Mouse (Mus musculus) thymus, postnatal 14 days (tissue): ENCODE data around the gene Th.

Experiments
- DNase-seq: peaks from one replicate; pipeline ENCODE4 v3.0.0; 2021

Th gene

DNA sequence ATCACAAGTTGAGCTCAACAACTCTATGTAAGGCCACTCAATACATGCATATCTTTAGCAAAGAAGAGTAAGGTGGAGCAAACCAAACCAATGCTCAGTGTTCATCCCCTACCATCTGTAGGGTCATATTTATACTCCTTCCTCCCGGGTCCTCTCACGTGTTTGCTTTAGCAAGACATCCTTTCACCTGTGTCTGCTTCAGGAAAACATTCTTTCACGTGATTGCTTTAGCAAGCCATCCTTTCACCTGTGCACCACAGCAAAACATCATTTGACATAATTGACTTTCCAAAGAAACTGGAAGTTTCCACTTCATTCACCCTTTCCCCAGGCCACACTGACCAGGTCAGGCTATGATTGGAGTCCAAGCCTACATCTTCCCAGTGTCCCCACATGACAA lies at the start of gene Th:
TSS of gene Th (minus strand) at position 101 of the 400 bp plus-strand sequence.
- DNase-seq: no peak

- peak; percentile 9 for DNase-seq
Observed at GRCm38 (mm10) chr7:142968809-142969511, 38.0 kb upstream of the Th start, which contains the start of gene Ascl2. TSS of gene Ascl2 (minus strand) at chr7:142969264.

GRCm38 (mm10) chr7:142967884-142968808 lies 37.2 kb upstream of the Th start:
- DNase-seq: peak; percentile 57

- no peak for DNase-seq
Observed at GRCm38 (mm10) chr7:142967414-142967883, 36.5 kb upstream of the Th start.

- DNase-seq: no peak
Observed at GRCm38 (mm10) chr7:142959752-142960151, 28.8 kb upstream of the Th start.

DNA sequence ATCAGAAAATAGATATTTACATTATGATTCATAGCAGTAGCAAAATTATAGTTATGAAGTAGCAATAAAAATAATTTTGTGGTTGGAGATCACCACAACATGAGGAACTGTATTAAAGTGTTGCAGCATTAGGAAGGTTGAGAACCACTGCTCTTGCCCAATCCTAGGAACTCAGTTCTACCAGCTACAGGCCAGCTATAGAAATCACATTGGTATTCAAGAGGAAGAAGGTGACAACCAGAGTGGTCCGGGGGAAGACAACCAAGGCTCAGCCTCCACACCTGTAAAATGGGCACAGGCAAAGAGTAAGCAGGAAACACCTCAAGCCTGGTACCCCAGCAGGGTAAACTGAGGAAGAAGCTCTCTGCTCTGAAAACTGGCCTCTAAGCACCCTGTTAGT lies 27.9 kb upstream of the Th start:
- no peak for DNase-seq

GRCm38 (mm10) chr7:142956018-142956417 lies 25.1 kb upstream of the Th start:
- DNase-seq: no peak

DNA sequence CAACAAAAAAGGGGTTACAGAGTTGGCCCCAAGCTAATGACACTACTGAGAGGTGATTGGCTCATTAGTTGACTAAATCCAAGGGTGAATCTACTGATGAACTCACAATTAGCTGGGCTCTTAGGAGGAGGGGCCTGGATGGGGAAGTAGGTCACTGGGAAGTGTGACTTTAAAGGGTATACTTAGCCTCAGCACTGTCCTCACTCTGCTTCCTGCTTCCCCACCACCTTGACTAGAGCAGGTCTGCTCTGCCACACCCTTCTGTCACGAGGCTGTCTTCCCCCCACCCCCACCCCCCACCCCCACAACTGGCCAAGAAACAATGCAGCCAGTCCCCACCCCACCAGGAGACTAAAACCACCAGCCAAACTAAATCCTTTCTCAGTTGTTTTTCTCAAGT lies 18.6 kb upstream of the Th start:
- DNase-seq: no peak

DNA sequence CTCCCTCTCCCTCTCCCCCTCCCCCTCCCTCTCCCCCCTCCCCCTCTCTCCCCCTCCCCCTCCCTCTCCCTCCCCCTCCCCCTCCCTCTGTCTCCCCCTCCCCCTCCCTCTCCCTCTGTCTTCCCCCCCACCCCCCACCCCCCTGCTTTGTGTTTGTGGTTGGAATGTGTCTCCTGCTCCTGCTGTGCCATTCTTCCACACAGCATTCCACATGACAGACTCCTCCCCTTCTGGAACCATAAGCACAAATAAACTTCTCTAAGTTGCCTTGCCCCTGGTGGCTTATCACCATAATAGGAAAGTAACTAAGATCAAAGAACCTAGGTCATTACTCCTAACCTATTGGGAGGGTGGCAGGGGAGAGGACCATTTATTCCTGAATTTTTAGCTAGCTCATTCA lies 6.7 kb upstream of the Th start:
- no peak for DNase-seq

GRCm38 (mm10) chr7:142935708-142936107 lies 4.8 kb upstream of the Th start:
- no peak for DNase-seq

GRCm38 (mm10) chr7:142932469-142932868 lies 1.5 kb upstream of the Th start:
- no peak for DNase-seq

DNA sequence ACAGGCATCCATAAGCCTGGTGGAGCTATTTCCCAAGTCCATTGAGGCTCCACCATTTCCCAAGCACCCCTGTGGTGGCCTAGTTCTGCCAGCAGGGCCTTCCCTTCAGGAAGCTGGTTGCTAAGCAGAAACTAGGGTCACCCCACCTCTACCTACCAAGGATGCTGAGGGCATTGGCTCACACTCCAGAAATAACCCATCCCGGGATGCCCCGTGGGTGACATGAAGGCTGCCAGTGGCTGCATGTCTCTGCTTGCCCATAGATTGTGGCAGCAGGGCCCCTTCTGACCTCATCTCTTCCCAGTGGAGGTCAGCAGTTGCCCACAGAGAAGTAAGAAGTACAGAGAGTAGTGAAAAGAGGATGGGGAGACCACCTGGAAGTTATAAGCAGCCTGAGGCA lies 1.4 kb downstream of the Th start:
- no peak for DNase-seq

DNA sequence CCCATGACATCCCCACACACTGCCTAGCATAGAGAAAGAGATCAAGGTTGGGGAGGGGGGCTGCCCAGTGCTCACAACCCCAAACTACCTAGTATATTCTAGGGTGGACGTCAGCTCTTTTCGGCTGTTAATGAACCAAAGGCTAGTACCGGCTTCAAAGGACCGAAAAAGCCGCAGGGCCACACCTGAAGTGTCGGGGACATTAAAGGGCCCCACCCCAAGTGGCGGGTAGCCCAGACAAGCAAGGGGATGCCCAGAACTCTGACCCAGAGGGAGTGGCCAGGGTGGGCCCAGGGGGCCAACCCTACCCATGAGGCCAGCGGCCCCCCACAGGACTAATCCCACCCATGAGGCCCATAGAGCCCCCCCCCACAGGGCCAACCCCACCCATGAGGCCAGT lies 3.6 kb downstream of the Th start:
- no peak for DNase-seq

DNA sequence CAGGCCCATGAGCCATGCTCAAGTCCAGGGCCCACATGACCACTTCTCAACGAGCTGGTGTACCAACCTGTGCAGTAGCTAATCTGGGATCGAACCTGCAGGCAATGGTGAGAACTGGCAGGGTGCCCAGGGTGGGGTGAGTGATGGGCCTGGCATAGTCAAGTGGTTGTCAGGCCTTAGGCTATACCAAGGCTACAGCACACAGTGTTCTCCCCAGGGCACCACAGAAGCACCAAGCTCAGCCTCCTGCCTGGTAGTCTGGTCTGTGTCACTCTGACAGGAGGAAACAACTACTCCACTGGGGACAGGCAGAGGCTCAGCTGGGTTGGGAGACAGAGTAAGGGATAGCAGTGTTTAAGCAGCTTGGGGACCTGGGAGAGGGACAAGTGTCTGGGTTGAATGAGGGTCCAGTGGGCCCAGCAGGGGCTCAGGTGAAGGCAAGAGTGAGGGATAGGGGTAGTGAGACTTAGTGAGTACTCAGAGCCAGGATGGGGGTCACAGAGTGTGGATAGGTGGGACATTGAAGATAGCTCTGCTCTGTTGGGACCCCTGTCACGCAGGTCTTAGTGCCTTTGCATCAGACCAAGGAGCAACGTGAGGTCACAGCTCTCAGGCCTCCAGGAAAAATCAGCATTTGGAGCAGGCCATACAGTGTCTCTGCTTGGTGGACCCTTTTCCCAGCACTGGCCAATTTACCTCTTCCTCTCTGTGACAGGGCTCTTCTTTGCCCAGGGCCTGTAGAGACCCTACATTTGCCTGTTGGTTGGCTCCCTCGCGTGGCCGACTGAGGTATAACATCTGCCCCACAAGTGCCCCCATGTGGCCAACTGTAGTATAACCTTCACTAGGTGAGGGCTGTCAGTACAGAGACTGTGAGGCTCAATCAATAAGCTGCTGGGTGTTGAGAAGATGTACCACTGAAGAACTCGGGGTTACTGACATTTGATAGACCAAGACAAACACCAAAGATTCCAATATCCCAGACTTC lies 12.0 kb downstream of the Th start:
- DNase-seq: peak; percentile 78

DNA sequence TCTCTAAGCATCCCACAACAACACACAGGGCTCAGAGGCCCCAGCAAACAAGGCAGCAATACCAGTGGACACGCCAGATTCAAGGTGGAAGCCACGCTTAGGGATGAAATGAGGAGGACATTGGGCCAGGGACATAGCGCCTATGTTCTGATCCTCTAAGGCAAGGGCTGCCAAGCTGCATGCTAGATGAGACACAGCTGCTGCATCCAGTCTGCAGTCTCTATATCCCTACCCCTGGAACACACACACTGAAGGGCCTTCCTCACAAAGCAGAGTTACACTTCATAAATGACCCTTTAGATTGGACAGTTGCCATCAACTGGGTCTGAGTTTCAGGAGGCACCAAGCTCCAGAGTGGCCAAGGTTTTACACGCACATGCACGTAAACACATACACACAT lies 13.3 kb downstream of the Th start:
- DNase-seq: no peak

- DNase-seq: no peak
Observed at GRCm38 (mm10) chr7:142916178-142916577, 14.8 kb downstream of the Th start.

DNA sequence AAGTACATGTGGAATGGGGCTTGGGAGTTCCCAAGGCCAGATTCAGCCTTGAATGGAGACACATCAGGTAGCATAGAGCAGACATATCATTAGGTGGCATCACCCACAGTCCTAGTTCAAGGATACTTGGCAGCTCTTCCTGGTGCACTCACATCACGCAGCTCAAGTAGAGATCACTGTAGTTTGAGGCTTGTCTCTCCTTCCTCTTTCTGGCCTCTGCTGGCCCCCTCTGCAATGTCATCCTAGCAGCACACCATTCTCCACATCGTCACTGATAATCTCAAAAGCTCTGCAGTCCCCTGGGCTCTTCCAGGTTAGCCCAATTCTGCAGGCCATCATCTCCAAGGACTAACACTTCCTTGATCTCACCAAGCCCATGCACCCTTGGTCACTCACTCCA lies 19.2 kb downstream of the Th start:
- no peak for DNase-seq

DNA sequence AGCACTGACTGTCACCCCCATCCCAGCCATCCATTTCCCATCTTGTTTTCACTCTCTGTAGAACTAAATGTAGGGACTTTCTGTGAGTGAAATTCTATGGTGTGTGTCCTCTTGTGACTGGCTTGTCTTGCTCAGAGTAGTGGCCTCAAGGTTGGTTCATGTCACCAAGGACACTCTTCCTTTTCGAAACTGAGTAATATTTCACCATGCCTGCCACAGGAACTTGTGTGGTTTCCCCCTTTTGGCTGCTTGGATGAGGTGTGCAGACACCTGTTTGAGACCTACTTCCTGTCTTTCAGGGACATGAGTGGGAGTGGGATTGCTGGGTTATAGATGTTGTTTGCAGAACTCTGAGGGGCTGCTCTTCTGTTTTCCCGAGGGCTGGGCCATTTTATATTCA lies 20.8 kb downstream of the Th start:
- DNase-seq: no peak

- DNase-seq: no peak
Observed at GRCm38 (mm10) chr7:142909622-142910021, 21.3 kb downstream of the Th start.

- no peak for DNase-seq
Observed at GRCm38 (mm10) chr7:142905606-142906005, 25.3 kb downstream of the Th start.

DNA sequence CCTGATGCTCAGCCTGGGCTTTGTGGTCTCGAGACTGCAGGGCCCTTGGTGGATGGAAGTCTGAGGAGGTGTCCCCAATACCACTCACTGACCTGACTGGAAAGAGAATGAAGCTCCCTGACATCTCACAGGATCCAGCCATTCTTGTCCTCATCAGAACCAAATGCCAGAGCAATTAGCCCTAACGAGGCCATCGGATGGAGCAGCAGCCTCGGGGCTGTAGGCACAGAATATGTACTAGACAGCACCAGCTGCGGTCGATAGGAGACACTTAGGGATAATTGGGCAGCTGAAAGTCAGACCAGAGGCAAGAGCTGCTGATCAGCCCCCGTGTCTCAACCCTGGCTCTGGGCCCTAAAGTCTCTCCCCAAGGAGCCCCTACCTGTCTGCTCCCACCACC lies 26.6 kb downstream of the Th start:
- DNase-seq: no peak

- no peak for DNase-seq
Observed at GRCm38 (mm10) chr7:142902931-142903330, 28.0 kb downstream of the Th start.

- no peak for DNase-seq
Observed at GRCm38 (mm10) chr7:142901774-142902173, 29.2 kb downstream of the Th start.
